Mouse (Mus musculus): ENCODE data around the gene Ric8b. TPM values are rescaled to one million over a fixed set of nuclear protein-coding genes. Genes with fewer than 3 reads are reported as not detected.

Gene Ric8b
- 10 to 100 TPM; 30.4 to 37.0 TPM for total RNA-seq (2021)
- long read RNA-seq, transcript Ric8b-202 (9 exons, 2,909 nt) = major isoform, 6 of 8 reads
- long read RNA-seq, partial matches to known transcripts = 1 of 8 reads
- long read RNA-seq, other reads (novel, unspliced or antisense) = 1 of 8 reads

DNA sequence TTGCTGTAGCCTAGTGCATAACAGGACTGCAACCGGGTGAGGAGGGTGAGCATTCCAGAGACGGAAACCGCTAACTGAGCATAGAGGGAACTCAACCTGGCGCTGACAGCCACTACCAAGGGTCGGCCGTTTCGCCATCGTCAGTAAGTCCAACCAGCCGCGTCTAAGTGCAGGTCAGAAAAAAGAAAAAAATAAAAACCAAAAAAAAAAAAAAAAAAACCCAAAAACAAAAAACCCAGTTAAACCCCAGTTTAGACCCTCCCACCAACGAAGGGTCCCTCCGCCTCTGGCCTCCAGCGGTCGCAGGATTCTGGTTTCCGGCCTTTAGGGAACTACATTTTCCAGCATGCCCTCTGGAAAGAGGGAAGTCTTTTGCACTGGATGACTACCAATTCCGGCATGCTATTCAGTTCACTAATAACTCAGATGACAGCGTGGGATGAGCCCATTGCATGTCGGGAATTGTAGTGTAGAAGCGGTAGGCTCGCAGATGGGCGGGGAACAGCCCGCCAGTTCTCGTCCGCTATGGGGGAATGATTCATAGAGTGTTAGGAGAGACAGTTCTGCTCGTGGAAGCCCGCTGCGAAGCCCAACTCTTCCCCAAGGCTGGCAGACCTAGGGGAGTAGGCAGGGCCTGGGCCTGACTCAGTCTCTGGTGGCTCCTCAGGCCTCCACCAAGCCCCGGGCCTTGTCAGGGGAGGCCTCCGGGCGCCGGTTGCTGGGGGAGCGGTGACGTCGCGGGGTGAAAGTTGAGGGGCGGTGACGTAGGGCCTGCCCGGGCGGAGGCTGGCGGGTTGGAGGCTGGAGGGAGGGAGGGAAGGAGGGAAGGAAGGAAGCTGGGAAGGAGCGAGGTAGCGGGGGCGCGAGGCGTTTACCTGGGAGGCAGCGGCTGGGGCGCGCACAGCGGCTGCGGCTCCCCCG is at the start of gene Ric8b:
Gene Ric8b (plus strand): TSS at position 807 of the 921 bp plus-strand sequence.
- DNase-seq (ENCODE audit: low spot score in 2 of 2) = peak; percentile 97 to 98

GRCm38 (mm10) chr10:84871285-84871684 is 46.1 kb upstream of the Ric8b start:
- no peak for DNase-seq (ENCODE audit: low spot score in 2 of 2)

DNA sequence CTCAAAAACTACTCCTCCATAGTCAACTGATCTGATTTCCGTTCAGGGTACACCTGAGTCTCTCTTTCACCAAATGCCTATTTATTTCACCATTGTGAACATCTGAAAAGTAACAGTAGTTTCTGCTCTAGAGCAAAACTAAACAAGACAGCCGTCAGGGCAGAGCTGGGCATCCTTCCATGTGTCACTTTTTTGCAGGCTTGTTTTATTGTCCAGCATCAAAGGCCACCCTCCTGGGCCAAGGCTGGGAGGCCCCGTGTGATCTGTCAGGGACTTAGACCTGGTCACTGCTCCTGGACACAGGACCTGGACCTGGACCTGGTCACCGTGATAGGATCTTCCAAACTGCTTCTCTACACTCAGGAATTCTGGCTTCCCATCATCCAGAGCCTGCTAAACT is 45.5 kb upstream of the Ric8b start:
- DNase-seq (ENCODE audit: low spot score in 2 of 2) = no peak

DNA sequence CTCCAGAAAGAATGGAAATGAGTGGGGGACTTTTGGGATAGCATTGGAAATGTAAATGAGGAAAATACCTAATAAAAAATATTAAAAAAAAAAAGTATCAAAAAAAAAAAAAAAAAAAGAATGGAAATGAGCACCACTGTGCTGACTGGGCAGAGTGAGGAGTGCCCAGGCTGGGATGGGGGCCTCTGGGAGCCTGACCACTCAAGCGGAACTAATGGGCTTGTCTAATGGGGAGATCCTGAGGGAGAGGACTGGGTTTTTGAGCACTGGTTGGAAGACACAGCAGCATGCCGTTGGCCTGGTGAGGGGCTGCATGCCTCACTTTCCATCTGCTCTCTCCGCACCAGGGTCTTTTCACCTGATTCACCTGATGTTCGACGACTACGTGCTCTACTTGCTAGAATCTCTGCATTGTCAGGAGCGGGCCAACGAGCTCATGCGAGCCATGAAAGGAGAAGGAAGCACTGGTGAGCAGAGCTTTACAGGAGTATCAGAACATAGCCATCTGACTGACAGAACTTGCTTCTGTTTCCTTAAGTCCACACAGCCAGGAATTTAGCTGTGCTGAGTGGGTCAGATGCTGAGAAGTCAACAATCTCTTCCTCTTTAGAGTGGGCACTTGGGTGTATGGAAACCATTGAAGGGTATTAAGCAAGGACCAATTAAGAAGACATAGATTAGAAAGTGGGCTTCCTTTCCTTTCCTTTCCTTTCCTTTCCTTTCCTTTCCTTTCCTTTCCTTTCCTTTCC is 37.4 kb upstream of the Ric8b start:
- no peak for DNase-seq (ENCODE audit: low spot score in 2 of 2)

DNA sequence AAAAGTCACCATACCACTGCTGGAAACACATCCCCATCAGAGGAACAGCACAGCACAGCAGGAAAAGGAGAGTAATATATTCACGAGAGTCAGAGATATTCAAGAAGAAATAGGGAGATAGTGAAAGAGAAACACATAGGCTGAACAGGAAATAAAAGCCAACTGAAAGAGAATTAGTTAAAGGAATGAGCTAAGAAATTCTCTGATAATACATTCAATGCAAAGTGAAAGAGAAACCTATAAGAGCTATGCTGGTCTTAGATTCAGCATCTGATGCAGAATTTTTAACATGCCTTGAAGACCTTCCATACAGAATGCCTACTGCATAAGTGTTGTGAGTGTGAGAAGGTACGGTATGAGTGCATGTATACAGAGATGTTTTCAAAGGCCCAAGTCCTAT is 34.9 kb upstream of the Ric8b start:
- no peak for DNase-seq (ENCODE audit: low spot score in 2 of 2)

DNA sequence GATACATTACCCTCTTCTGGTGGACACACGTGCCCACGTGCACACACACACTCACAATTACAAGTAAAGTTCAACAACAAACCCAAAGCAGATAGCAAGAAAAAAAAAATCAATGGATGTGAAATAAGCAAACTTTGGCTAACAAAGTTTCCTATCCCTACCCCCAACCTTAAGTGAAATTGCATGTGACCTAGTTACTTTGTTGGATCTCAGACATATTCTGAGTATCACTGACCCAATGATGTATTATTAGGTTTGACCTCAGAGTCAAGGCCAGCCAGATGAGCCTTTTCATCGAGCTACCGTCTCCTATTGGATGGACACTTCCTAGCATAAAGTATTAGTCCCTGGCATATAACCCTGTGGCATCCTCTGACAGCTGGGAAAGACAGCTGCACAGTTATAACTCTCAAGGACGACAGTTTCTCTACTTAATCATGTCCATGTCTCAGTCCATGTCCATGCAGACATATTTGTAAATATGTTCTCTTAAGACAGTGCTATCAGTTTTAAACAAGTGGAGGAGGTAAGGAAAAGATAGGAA is 32.0 kb upstream of the Ric8b start:
- DNase-seq (ENCODE audit: low spot score in 2 of 2) = no peak

DNA sequence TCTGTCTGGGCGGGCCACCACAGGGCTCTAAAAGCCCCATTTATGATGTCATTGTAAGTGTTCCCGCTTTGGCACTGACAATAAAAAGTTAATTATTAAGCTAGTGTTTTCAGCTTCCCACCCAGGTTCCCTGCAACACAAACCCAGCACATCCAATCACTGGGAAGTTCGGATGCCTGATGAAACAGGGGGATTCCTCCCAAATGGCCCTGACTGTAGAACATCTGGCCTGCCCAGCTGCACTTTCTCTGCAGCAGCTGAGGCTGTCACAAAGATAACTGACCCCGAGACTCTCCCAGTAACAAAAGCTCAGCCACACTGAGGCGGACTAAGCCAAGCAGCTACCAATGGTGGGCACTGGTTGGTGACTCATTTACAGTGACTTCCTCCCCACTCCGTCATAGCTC is 31.2 kb upstream of the Ric8b start:
- DNase-seq (ENCODE audit: low spot score in 2 of 2) = no peak

DNA sequence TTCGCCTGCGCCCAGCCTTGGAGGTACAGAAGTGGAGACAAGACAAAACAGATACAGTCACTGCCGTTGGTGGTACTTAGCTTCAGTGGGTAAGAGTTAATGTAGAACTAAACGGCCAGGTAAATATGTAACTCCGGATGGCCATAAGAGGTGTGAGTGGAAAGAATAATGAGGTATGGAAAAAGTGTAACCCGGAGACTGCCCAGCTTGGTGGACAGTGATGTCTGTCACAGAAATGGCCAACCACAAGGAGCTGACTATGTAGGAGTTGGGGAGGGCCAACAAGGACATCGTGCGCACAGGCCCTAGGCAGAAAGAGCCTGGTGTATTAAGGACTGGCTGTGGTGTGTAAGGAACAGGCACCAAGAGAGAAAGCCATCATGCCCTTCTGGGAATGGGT is 30.6 kb upstream of the Ric8b start:
- DNase-seq (ENCODE audit: low spot score in 2 of 2) = no peak

GRCm38 (mm10) chr10:84889096-84889846 is 28.1 kb upstream of the Ric8b start:
- no peak for DNase-seq (ENCODE audit: low spot score in 2 of 2)

DNA sequence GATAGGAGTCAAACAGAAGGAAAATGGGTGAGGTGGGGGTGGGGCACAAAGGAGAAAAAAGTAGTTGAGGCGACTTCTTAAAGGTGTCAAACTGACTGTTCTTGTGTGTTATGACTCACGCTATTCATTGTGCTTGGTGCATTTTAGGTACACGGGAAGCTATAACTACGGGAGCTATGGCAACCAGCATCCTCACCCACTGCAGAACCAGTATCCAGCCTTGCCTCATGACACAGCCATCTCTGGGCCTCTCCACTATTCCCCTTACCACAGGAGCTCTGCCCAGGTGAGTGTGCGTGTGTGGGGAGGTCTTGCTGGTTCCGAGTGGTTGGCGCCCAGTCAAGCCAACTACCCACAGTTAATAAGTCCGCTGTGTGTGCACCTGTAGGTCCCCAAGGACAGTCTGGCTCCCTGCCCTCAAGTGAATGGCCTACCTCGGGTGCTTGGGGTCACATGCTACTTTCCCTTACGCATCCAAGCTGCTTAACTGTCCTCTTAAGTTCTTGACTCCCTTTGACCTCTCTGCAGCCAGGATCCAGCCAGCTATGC is 21.5 kb upstream of the Ric8b start:
- no peak for DNase-seq (ENCODE audit: low spot score in 2 of 2)

DNA sequence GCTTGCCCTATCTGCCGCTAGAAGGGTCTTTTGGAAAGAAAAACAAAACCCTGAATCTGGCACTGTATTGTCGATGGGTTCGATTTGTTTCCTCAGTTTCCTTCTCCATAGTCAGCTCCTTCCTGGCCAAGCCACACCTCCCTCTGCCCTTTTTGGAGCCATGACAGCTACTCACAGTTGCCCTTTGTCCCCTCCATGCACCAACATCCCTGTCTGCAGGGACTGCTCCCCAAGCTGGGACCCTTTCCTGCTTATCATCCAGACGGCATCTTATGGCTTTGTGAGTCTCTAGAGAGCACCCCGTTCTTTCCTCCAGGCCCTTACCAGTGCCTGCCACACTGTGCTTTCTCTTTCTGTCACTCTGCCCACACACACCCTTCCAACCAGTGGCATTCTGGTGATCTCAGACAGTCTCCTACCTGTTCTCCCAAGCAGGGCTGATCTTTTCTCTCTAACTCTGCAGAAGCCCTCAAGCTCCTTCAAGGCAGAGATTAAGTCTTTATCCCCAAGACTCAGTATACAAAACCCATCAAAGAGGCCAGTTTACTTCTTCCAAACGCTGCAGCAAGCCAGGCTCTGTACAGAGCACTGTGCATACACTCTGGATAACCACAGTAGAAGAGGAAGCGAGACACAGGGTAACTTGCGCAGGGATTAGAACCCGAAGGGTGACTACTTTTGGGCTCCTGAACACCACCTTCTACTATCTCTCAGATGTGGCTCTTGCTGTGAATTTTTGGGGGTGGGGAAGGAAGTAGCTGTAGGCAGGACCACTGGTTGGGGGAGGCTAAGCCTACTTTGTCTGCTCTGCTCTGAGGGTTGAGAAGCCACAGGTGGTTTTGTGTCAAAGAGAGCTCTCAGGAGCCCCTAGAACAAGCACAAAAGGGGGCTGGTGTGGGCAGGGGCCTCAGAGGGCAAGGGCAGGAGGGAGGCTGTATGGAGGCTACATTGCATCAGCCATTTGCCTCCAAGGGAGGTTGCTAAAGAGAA is 20.2 kb upstream of the Ric8b start:
- no peak for DNase-seq (ENCODE audit: low spot score in 2 of 2)

DNA sequence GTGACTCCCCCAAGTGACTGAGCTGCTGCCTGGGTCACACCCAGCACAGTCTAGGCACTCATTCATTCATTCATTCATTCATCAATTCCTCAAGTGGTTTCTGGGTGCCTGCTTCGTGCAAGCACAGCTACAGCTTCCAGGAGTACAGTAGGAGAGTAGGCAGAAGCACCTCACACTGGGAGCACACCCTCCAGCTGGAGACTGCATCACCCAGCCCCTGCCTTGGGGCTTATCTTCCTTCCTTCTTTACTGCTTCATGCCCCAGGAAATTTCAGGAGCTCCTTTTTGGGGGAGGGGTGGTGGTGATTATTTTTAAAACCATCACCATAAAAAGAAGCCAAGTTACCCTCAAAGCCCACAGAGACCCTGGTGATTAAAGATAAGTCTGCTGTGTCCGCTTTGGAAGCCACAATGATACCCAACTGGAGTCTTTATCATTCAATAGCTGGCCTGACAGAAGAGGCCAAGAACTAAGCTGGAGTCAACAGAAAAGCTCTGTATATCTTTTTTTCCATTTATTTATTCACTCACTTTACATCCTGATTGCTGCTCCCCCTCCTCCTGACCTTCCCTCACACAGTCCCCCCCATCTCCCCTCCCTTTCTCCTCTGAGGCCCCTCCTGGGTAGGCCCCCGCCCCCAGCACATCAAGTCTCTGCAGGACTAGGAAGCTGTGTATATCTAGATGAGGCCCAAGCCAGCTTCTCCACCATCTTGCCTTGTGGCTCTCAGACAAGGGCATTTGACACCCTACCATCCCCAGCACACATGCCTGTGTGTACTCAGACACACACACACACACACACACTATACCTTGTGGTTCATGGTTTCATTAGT is 19.1 kb upstream of the Ric8b start:
- DNase-seq (ENCODE audit: low spot score in 2 of 2) = no peak

GRCm38 (mm10) chr10:84901676-84902075 is 15.7 kb upstream of the Ric8b start:
- DNase-seq (ENCODE audit: low spot score in 2 of 2) = no peak

- no peak for DNase-seq (ENCODE audit: low spot score in 2 of 2)
Observed at GRCm38 (mm10) chr10:84902213-84902612, 15.2 kb upstream of the Ric8b start.

- DNase-seq (ENCODE audit: low spot score in 2 of 2) = peak; percentile 28 to 35
Observed at GRCm38 (mm10) chr10:84903307-84903706, 14.1 kb upstream of the Ric8b start.

DNA sequence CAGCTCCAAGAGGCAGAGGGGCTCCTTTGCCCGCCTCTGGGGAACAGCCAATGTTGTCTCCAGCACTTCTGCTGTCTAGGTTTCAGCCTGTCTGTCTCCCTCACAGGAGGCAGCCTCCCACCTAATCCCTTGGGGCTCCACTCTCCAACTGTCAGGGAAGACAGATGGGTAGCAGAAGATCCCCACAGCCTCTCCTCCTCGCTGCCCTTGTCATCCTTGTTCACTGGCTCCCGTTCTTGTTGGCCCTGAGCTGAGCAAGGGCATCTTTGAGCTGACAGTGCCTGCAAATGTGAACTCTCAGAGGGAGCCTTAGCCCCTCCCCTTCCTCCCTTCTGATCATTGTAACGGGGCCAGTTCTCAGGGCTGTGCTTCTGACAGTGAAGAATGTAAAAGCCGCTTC is 13.7 kb upstream of the Ric8b start:
- DNase-seq (ENCODE audit: low spot score in 2 of 2) = peak in 1 of 2 experiments; percentile 34

- DNase-seq (ENCODE audit: low spot score in 2 of 2) = no peak
Observed at GRCm38 (mm10) chr10:84906895-84907294, 10.5 kb upstream of the Ric8b start.

GRCm38 (mm10) chr10:84908006-84908405 is 9.4 kb upstream of the Ric8b start:
- no peak for DNase-seq (ENCODE audit: low spot score in 2 of 2)

DNA sequence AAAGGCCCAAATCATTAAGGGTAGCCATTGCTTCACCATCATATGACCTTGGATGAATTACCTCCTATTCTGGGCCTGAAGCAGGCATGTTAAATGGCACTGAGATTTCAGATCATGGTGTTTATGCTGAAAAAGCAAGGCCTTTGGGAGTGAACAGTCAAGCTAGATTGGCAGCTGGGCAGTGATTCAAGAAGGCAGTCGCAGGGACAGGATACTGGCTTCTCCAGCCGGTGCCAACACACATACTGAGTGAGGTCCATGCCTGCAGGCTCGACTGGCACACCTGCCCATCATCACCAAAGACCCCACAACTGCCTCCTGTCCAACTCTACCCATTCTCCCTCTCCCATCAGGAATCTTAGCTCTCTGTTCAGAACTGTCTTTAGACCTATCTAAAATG is 8.9 kb upstream of the Ric8b start:
- DNase-seq (ENCODE audit: low spot score in 2 of 2) = no peak

Measured in layer of hippocampus, postnatal 10 days (tissue).